Mouse (Mus musculus) midbrain, embryonic 15.5 days (tissue): ENCODE measurements around the gene Ano10. TPM values are rescaled to one million over a fixed set of nuclear protein-coding genes. Genes with fewer than 3 reads are reported as not detected.

ENCODE experiments used
- ATAC-seq: fragments of 200-750 bp; cut with Nextera tagmentation; replicated peaks from 2 replicates; pipeline ENCODE4 v1.8.0; 2017; ENCODE audit warnings: moderate TSS enrichment
- H3K27ac ChIP-seq: fragments of 300-500 bp; sonication (generic); 2 replicates; pipeline ENCODE4 v1.5.1; 2015; ENCODE audit warnings: mild to moderate bottlenecking, inconsistent platforms
- H3K27me3 ChIP-seq: fragments of 300-500 bp; sonication (generic); replicated peaks from 2 replicates; pipeline ENCODE4 v1.6.1; 2015; ENCODE audit warnings: inconsistent platforms
- H3K36me3 ChIP-seq: fragments of 300-500 bp; sonication (generic); replicated peaks from 2 replicates; pipeline ENCODE4 v1.6.1; 2015; ENCODE audit warnings: inconsistent platforms
- H3K4me1 ChIP-seq: fragments of 300-500 bp; sonication (generic); 2 replicates; pipeline ENCODE4 v1.6.1; 2015; ENCODE audit warnings: inconsistent platforms
- H3K4me2 ChIP-seq: fragments of 300-500 bp; sonication (generic); 2 replicates; pipeline ENCODE4 v1.6.1; 2015; ENCODE audit warnings: inconsistent platforms, mild to moderate bottlenecking, moderate library complexity
- H3K4me3 ChIP-seq: fragments of 300-500 bp; sonication (generic); 2 replicates; pipeline ENCODE4 v1.5.1; 2015; ENCODE audit warnings: mild to moderate bottlenecking, inconsistent platforms
- H3K9ac ChIP-seq: fragments of 300-500 bp; sonication (generic); 2 replicates; pipeline ENCODE4 v1.6.1; 2015; ENCODE audit warnings: mild to moderate bottlenecking, inconsistent platforms
- H3K9me3 ChIP-seq: fragments of 300-500 bp; sonication (generic); 2 replicates; pipeline ENCODE4 v1.6.1; 2016; ENCODE audit warnings: inconsistent platforms
- WGBS: fragments of 180-500 bp; shearing (Covaris S2); methylation state at CpG from one replicate; pipeline ENCODE4 v1.1.7; 2015; ENCODE audit warnings: mixed read lengths; 5-methylcytosine and 5-hydroxymethylcytosine counted together
- polyA plus RNA-seq: library from polyadenylated mRNA; unstranded; fragments of >200 nt; fragmentation: Nextera tagmentation; extraction: Ambion mirVana; gene quantifications from 2 replicates; pipeline ENCODE4 v1.2.1, GENCODE M21; 2015

Ano10 gene
- polyA plus RNA-seq, 1 experiment from 2014 or later = 39.7 TPM

DNA sequence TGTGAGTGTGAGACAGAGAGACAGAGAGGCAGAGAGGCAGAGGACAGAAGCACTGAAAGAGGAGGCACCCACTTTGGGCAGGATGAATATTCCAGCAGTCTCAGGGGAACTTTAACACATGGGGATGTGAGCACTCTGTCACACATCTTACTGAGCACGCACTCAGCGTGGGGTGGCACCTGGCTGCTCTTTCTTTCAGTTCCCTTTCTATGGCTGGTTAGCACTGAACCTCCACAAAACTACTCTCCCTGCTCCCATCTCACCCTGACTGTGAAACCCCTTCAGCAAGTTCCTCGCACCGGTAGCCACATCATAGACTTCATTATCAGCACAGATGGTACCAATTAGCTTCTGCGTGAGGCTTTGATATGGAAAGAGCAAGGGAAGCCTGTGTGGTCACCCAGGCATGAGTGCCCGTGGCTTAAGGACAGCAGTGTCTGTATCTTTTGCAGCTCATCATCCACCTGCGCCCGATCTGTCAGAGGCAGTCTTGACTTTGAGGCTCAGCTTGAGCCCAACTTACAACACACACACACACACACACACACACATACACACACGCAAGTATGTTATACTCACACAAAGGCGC lies 52.3 kb downstream of the Ano10 start:
- H3K9me3 ChIP-seq = no peaks in the 10 kb centered on the region
- no peak overlapping the region for H3K9ac ChIP-seq
- ATAC-seq = no peak
- WGBS = 72% methylated on average over 10 of the region's 10 CpGs
- no peak overlapping the region for H3K4me3 ChIP-seq
- H3K36me3 ChIP-seq = no peaks in the 10 kb centered on the region
- no peak overlapping the region for H3K4me2 ChIP-seq
- H3K4me1 ChIP-seq = 0 out of 2 replicates have a peak, but pooled peaks cover 3% of the 10 kb centered on the region
- H3K27me3 ChIP-seq = no peaks in the 10 kb centered on the region
- H3K27ac ChIP-seq = no peak overlapping the region

DNA sequence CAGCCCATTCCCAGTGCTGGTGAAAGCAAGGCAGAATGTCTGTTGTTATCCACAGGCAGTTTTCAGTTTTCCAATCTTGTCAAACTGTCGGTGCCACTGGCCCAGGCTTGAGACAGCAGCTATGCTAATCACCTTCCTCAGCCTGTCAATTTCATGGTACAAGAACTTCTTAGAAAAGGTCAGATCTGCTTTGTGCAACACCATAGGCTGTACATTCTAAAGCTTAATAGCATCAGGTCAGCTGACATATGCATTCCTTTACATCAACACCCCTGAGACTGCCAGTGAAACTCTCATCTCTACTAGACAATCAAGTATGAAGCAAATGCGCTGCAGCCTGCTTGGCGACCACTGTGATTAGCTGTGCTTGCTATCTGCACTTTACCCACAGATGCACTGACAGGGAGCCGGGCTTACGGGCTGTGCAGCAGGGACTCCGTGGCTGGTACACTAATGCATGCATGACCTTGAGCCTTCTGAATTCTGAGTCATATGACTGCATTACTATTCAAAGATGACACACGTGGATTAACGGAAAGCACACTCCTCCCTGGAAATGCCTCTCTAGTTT lies 53.5 kb downstream of the Ano10 start:
- Histone ChIP-seq H3K36me3 (no peaks in the 10 kb centered on the region), H3K4me3 (no peak overlapping the region), H3K27ac (no peak overlapping the region), H3K4me2 (no peak overlapping the region), H3K4me1 (0 out of 2 replicates have a peak, but pooled peaks cover 3% of the 10 kb centered on the region), H3K9ac (no peak overlapping the region), H3K27me3 (no peaks in the 10 kb centered on the region), H3K9me3 (no peaks in the 10 kb centered on the region)
- WGBS = 22% methylated on average over 8 of the region's 8 CpGs
- peak; percentile 57 for ATAC-seq

DNA sequence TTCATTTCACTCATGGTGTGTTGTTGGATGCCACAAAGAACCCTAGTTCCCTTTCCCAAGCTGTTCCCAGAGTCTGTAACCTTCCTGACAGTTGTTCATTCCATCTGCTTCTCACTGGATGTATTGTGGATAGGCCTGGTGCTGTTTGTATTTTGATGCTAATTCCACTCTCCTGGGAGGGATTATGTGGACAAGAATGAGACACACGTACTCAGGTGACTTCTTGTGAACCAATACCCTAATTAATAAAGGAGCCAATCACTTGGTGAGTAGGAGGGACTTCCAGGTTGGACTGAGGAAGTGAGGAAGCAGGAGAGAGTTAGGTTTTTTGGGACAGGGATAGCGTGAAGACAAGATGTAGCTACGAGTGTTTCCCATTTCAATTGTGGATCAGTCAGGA lies 59.5 kb downstream of the Ano10 start:
- no peak for ATAC-seq
- Histone ChIP-seq H3K9ac (no peak overlapping the region), H3K9me3 (no peaks in the 10 kb centered on the region), H3K4me2 (no peak overlapping the region), H3K36me3 (no peaks in the 10 kb centered on the region), H3K27me3 (no peaks in the 10 kb centered on the region), H3K27ac (no peak overlapping the region), H3K4me3 (no peak overlapping the region), H3K4me1 (no peaks in the 10 kb centered on the region)
- 67% methylated on average over 3 of the region's 3 CpGs for WGBS

DNA sequence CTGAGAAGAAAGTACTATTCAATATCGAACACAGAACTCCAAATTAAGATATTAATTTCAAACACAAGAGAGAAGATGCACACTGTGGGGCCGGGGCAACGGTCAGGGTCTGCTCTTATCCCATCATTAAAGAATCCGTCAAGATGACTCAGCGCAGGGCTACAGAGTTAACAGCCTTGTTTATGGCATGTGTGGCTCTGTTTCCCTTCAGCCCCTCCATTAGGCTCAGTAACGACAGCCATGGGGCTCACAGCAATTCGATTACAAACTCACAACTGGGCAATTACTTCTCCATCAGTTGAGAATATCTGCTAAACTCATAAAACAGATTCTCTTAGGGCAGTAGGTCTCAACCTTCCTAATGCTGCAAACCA lies 60.3 kb downstream of the Ano10 start:
- no peak for ATAC-seq
- Histone ChIP-seq H3K27me3 (no peaks in the 10 kb centered on the region), H3K27ac (no peak overlapping the region), H3K36me3 (no peaks in the 10 kb centered on the region), H3K4me3 (no peak overlapping the region), H3K9ac (no peak overlapping the region), H3K9me3 (no peaks in the 10 kb centered on the region), H3K4me1 (no peaks in the 10 kb centered on the region), H3K4me2 (no peak overlapping the region)
- 87% methylated on average over 7 of the region's 7 CpGs for WGBS

DNA sequence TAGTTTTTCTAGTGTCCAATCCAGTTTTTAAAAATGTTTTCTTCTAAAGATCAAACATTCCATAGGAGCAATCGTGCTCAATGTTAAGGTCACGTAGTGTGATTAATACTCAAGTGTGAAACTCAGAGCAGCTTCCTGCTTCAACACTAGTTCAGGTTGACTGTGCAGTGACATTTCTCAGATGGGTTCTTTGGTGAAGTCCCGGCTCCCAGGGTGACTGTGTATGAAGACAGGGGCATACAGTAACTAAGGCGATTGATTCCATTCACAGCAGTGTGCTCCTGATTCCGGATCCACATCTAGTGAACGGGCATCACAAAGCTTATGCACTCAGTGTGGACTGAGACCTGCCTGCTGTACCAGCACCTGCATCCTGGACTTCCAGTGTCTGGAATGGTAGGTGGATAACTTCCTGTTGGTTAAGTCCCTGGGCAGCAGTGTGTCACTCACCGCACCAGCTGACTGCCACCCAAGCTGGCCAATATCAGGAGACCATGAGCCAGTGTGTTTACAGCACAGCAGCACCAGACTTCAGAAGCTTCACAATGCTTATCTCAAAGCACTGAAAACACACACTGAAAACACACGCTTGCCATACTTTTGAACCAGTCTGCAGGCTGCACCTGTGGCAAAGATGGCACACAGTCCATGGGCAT lies 60.8 kb downstream of the Ano10 start:
- ATAC-seq = no peak
- 92% methylated on average over 8 of the region's 8 CpGs for WGBS

DNA sequence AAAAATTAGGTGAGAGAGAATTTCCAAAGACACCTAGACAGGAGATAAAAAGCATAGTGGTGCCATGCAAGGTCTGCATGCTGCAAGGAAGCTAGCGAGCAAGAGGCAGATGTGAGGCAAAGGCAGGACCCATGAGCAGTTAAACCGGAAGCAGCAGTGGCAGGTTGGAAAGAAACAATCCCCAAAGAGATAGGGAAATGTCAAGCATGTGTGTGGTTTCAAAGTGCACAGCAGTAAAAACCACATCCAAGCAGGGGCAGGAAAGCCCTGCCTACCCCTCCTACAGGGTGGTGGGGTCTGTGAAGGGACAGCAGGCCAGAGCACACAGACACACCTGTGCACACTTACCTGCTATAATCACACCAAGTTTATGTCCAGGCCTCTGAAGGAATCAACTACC lies 61.3 kb downstream of the Ano10 start:
- Histone ChIP-seq H3K4me2 (no peak overlapping the region), H3K4me3 (no peak overlapping the region), H3K9me3 (no peaks in the 10 kb centered on the region), H3K27me3 (no peaks in the 10 kb centered on the region), H3K9ac (no peak overlapping the region), H3K27ac (no peak overlapping the region), H3K36me3 (no peaks in the 10 kb centered on the region), H3K4me1 (no peaks in the 10 kb centered on the region)
- ATAC-seq = no peak
- WGBS = 85% methylated on average over 2 of the region's 2 CpGs

More for the DNA sequence above, 60.8 kb downstream of the Ano10 start:
- H3K27me3 ChIP-seq = no peaks in the 10 kb centered on the region
- H3K27ac ChIP-seq = no peak overlapping the region
- no peak overlapping the region for H3K4me3 ChIP-seq
- no peaks in the 10 kb centered on the region for H3K36me3 ChIP-seq
- H3K4me2 ChIP-seq = no peak overlapping the region
- H3K9ac ChIP-seq = no peak overlapping the region
- no peaks in the 10 kb centered on the region for H3K9me3 ChIP-seq
- H3K4me1 ChIP-seq = no peaks in the 10 kb centered on the region

DNA sequence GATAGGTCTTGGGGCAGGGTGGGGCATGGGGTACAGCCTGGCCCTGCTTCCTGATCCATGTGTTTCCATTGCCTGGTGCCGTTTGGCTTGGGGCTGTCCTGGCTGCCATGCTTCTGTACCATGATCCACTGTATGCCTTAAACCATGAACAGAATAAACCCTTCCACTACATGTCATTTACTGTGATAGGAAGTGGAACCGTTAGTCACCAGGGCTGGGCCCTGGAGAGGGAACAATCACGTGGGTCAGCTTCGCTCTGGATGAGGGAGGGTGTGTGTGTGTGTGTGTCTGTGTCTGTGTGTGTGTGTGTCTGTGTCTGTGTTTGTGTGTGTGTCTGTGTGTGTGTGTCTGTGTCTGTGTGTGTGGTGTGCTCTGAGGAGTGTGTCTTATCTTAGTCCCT lies 63.5 kb downstream of the Ano10 start:
- H3K4me2 ChIP-seq = no peak overlapping the region
- WGBS = 85% methylated on average over 4 of the region's 4 CpGs

DNA sequence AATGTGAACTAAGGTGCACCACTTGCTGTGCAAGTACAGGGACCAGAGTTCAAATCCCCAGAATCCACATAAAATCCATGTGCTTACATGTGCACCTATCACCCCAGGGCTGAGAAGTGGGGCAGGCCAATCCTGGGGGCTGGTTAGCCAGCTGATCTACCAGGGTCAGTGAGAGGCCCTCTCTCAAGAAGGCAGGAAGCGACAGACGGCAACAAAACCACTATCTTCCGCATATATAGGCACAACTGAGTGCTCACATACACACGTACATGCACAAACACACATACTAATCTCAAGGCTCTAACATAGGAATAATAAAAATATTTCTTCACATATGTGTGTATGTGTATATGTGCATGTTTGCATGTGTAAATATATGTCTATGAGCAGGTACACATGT lies 67.8 kb downstream of the Ano10 start:
- WGBS = 96% methylated on average over 4 of the region's 4 CpGs
- no peaks in the 10 kb centered on the region for H3K9me3 ChIP-seq
- H3K36me3 ChIP-seq = no peaks in the 10 kb centered on the region
- no peaks in the 10 kb centered on the region for H3K27me3 ChIP-seq
- no peak overlapping the region for H3K4me3 ChIP-seq
- no peak overlapping the region for H3K27ac ChIP-seq
- peaks cover 10% of the 10 kb centered on the region for H3K4me1 ChIP-seq
- no peak overlapping the region for H3K4me2 ChIP-seq
- no peak overlapping the region for H3K9ac ChIP-seq
- no peak for ATAC-seq

More for the DNA sequence above, 63.5 kb downstream of the Ano10 start:
- no peak overlapping the region for H3K9ac ChIP-seq
- no peak overlapping the region for H3K27ac ChIP-seq
- H3K4me1 ChIP-seq = no peaks in the 10 kb centered on the region
- ATAC-seq = no peak
- H3K27me3 ChIP-seq = no peaks in the 10 kb centered on the region
- H3K36me3 ChIP-seq = no peaks in the 10 kb centered on the region
- H3K9me3 ChIP-seq = no peaks in the 10 kb centered on the region
- H3K4me3 ChIP-seq = no peak overlapping the region

DNA sequence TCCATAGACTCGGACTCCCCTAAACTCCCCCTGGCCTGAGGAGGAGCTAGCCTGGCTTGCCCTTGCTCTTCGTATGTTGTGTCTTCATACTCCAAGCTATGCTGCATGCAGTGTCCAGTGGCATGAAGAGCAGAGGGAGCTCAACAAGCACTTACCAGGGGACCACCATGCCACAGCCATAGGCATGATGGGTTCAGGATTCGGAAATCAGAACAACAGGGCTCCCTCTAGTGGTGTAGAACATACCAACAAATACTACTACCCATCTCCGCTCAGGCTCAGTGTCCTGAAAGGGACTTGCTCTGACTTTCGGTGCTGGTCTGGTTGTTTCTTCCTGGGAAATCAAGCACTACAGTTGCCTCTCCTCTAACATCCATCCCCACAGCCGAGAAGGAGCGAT lies 68.9 kb downstream of the Ano10 start:
- no peak overlapping the region for H3K27ac ChIP-seq
- no peak overlapping the region for H3K4me2 ChIP-seq
- H3K27me3 ChIP-seq = no peaks in the 10 kb centered on the region
- H3K4me1 ChIP-seq = peaks cover 10% of the 10 kb centered on the region
- H3K9ac ChIP-seq = no peak overlapping the region
- H3K36me3 ChIP-seq = no peaks in the 10 kb centered on the region
- ATAC-seq = peak; percentile 77
- no peaks in the 10 kb centered on the region for H3K9me3 ChIP-seq
- H3K4me3 ChIP-seq = no peak overlapping the region
- WGBS = 43% methylated on average over 7 of the region's 7 CpGs

DNA sequence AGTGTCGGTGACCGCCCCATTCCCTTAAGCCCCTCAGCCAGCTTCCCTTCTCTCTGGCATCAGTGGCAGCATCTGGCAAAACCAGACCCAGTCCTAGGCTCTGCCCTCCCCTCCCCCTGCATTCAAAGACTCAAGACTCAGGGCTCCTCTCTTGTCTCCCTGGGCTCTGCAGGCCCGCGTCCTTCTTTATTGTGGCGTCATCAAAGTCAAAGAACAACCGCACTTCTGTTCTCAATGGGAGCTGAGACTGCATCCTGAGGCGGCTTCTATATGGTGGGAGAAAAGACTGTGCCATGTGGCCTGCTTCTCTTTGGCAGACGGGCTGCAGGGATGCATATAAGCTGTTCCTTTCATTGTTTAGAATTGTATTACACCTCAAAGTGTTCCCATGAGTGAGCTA lies 71.2 kb downstream of the Ano10 start:
- Histone ChIP-seq H3K4me1 (peaks cover 10% of the 10 kb centered on the region), H3K4me2 (no peak overlapping the region), H3K9me3 (no peaks in the 10 kb centered on the region), H3K4me3 (no peak overlapping the region), H3K27ac (peak overlapping the region; percentile 24; the same call in 1 of the 2 replicates), H3K36me3 (no peaks in the 10 kb centered on the region), H3K27me3 (no peaks in the 10 kb centered on the region), H3K9ac (no peak overlapping the region)
- peak; percentile 37; the same call in 1 of the 2 replicates for ATAC-seq
- WGBS = 17% methylated on average over 8 of the region's 8 CpGs

DNA sequence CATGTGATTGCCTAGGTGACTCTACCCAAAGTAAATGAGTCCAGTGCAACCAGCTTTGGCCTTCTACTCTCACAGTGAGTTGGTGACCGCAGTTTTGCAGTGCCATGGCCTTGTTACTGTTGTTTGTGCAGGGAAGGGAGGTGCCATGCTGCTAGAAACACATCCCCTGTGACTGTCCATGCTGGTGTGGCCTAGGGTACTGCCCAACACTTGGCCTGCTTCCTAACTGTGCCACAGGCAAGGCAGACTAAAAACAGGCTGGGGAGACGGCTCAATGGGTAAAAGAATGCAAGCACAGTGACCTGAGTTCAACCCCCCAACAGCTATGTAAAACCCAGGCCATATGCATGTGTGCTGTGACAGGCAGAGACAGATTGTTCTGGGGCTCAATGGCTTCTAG lies 74.3 kb downstream of the Ano10 start:
- ATAC-seq = no peak
- H3K4me2 ChIP-seq = no peak overlapping the region
- H3K27me3 ChIP-seq = no peaks in the 10 kb centered on the region
- H3K27ac ChIP-seq = no peak overlapping the region
- no peak overlapping the region for H3K4me3 ChIP-seq
- H3K9me3 ChIP-seq = no peaks in the 10 kb centered on the region
- no peaks in the 10 kb centered on the region for H3K36me3 ChIP-seq
- 57% methylated on average over 2 of the region's 2 CpGs for WGBS
- peaks cover 10% of the 10 kb centered on the region for H3K4me1 ChIP-seq
- H3K9ac ChIP-seq = no peak overlapping the region

DNA sequence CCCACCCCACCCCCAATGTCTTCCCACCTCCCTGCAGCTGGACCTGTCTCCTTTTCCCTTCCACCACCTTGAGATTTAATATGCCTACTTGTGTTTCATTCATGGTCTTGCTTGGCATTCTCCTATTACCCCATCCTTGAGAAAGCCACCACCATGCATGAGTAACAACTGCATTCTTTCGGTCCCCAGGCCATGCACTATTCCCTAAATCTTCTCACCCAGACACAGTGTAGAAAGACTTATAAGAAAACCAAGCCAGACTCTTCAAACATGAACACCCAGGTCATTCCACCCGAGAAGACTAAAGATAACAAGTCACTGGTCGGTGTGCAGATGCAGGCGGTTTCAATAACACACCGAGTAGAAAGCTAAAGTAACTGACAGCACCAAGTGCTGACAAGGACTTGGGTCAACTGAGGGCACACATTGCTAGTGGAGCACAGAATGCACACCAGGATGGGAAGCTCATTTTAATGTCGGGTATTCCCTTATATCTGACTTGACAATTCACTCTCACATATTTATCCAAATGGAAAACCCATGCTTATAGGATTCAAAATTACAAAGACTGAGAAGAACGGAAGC lies 77.2 kb downstream of the Ano10 start:
- WGBS = 89% methylated on average over 7 of the region's 7 CpGs

DNA sequence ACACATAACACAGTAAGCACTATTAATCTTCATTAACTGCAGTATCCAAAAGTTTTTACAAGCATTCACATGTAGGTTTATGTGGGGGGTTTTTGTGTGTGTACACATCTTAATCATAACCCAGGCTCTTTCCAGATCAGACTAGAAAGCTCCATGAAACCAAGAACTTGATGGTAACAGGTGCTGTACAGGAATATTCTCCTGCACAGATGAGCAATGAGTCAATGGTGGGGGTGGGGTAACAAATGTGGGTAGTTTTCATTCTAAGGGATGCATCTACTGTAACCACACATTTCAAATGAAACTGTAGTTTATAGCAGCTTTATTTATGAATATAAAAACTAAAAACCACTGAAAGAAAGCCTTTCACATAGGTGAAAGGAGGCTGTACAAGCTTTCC lies 79.1 kb downstream of the Ano10 start:
- Histone ChIP-seq H3K9me3 (no peaks in the 10 kb centered on the region), H3K9ac (no peak overlapping the region), H3K4me1 (no peaks in the 10 kb centered on the region), H3K27me3 (no peaks in the 10 kb centered on the region), H3K4me3 (no peak overlapping the region), H3K4me2 (no peak overlapping the region), H3K27ac (no peak overlapping the region), H3K36me3 (no peaks in the 10 kb centered on the region)
- no peak for ATAC-seq

More for the DNA sequence above, 77.2 kb downstream of the Ano10 start:
- H3K4me2 ChIP-seq = no peak overlapping the region
- H3K27me3 ChIP-seq = no peaks in the 10 kb centered on the region
- H3K9ac ChIP-seq = no peak overlapping the region
- no peak for ATAC-seq
- no peaks in the 10 kb centered on the region for H3K4me1 ChIP-seq
- no peak overlapping the region for H3K27ac ChIP-seq
- H3K36me3 ChIP-seq = no peaks in the 10 kb centered on the region
- no peaks in the 10 kb centered on the region for H3K9me3 ChIP-seq
- H3K4me3 ChIP-seq = no peak overlapping the region
